Mouse (Mus musculus) layer of hippocampus, postnatal 14 days (tissue): Measurements from ENCODE around the gene Scarf2. TPM values are rescaled to one million over a fixed set of nuclear protein-coding genes. Genes with fewer than 3 reads are reported as not detected.

Source experiments
- DNase-seq, 2 experiments: peaks; one replicate each; pipeline ENCODE4 v3.0.0; 2021 to 2022; ENCODE audit warnings: low spot score in 2 of 2, mixed read lengths in 1 of 2
- total RNA-seq, 2 experiments: library from RNA; stranded (reverse); gene quantifications; 2 replicates each; pipeline ENCODE4 v1.2.3; 2021

The Scarf2 gene
- total RNA-seq, 2 experiments from 2014 or later = 3.9 TPM

DNA sequence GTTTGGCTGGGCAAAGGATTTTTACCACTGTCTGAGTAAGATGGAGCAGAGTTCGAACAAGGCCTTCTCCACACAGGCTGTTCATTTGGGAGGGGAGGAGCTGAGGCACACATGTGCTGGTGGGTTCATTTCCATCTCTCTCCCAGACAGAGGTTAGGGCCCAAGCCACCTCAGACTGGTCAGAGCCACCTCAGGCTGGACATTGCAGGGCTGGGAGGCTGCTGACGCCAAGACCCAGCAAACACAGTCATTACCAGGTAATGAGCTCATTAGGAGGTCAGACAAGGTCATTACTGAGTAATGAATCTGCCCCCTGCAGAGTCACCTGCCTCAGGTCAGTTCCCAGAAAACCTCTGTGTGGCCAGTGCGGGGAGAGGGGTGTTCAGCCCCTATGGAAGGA is 31.8 kb downstream of the Scarf2 start:
- DNase-seq = no peak

DNA sequence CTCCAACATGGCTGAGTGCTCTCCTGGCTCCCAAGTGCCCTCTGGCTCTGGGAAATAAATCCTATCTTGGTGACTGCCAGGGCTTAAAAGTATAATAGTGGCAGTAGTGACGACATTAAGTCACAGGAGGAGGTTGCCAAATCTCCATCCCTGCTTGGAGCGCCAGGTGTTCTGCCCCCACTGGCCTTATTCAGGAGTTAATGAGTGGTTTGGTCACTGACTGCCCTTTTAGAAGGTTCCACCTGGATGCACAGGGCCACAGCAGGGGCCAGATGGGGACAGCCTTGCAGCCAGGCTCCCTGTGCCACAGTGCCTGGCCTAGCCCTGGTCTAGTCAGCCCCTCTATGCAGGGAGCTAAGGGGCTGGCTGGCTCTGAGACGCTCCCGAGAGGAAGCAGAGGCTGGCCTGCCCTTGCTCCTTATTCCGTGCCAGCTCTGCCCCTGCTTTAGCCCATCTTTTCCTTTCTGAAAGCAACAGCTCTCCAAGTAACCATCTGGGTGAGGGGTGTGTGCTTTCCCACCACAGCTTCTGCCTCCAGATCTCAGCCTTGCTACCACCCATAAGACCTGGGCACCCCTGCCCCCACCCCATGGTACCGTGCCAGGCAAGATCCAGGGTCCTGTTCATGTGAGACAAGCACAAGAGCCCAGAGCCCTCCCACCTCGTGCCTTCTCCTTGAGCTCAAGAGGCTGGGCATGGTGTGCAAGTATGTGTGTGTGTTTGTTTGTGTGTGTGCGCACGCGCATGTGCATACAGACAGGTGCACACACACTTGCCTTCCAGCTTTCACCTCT is 33.5 kb downstream of the Scarf2 start:
- DNase-seq = no peak

DNA sequence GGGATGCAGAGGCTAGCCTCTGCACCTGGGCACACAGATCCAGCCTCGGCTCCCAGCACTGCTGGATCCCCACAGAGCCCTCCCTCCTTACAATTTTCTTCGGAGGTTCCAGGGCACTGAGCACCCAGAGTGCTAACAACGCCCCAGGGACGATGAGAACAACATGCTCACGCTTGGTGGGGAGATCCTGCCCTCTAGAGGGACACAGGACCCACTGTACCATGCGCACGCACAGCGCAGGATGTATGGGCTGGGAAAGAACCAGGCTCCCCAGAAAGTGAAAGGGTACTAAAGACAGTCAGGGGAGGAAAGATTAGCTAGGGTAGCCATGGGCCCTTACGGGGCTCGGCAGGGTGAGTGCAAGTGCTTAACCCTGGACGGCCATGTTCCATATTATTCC is 34.7 kb downstream of the Scarf2 start:
- no peak for DNase-seq

DNA sequence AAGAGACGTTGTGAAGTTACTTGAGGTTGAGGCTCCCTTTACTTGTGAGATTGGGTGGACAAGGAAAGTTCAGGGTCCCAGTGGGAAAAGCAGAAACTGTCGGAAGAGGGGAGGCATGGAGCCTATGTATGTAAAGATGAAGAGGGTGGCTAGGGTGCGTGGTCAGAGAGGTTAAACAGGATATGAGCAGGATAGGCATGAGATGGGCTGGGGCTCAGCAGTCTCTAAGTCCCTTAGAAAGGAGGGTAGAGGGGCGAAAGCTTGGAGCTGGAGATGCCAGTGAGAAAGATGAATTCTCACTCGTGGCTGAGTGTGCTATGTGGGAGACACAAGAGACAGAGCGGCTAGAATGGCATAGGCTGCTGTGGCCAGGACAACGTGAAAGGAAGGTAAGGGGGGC is 35.7 kb downstream of the Scarf2 start, which contains the start of gene B830017H08Rik:
B830017H08Rik (plus strand) TSS at position 301 of the 400 bp plus-strand sequence.
- no peak for DNase-seq

GRCm38 (mm10) chr16:17833321-17833680 is 36.2 kb downstream of the Scarf2 start:
- peak; percentile 46 to 74 for DNase-seq

- DNase-seq = peak in 1 of 2 experiments; percentile 54
Measured at GRCm38 (mm10) chr16:17833681-17834399, 36.8 kb downstream of the Scarf2 start.

DNA sequence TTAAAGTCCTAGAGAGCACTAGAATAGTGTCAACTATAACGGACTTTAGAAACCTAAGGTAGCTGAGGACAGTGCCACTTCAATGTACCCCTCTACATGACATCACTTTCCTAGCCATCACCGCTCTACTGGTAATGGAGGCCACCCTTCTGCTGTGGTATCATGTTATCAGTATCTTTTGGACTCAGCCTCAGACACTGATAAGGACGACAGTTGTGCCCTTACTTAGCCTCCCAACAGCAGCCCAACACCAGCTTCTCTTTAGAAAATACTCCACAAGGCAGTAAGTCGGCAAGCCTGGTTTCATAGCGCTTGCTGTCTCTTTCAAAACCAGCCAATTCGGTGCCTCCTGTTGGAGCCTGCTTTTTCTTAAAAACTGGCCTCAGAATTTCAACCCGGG is 37.5 kb downstream of the Scarf2 start:
- DNase-seq = no peak

DNA sequence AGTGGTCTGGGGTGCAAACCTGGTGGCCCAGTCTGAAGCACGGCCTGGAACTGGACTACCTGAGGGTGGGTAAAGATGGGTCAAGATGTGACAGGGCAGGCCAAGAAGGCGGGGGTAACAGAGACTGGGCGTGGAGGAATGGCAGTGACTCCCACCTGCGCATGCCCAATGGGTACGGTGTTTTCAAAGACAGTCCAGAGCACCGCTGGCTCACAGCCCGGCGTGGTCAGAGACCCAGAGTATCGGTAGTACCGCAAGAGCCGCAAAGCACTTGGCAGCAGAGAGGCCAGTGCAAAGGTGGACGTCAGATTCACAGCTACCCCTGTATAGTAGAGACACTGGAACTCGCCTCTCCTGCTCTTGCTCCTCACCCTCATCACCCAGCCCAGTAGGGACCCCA is 38.4 kb downstream of the Scarf2 start:
- no peak for DNase-seq

DNA sequence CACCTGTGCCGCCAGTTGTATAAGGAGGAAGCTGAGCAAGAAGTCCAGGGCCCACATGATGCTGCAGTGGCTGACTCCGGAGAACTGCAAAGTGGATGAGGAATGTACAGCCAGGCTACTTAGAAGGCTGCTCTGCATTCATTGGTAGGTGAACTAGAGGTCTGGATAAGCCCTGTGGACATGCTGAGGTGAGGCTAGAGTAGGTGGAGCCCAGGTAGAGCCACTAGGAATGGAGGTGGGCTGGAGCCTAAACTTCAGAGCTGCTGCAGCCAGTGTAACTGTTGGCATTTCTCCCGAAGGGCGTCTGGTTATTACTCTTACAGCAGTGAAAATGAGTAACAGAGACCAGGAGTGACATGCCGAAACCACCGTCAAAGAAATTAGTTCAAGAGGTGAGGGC is 41.0 kb downstream of the Scarf2 start, which contains the start of gene Car15:
Car15 (minus strand) TSS at position 314 of the 400 bp plus-strand sequence.
- no peak for DNase-seq

DNA sequence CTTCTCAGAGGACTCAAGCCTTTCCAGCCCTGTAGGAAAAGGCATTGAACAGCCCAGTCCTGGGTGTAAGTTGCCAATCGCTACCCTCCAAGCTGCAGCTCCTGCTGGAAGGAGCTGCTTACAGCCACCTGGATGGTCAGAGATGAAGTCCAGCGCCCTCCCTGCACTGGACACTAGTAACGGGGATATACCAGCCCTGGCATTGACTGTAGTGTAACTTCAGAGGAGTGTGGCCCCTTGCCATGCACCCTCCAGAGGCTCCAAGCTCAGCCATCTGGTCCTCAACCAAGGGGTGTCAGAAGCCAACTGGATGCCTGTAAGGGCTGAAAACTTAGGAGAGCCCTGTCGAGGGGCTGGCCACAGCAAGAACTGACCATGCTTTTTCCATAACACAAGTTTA is 42.9 kb downstream of the Scarf2 start:
- no peak for DNase-seq

- DNase-seq = no peak
Measured at GRCm38 (mm10) chr16:17842437-17842836, 45.4 kb downstream of the Scarf2 start.

GRCm38 (mm10) chr16:17843701-17844365 is 46.8 kb downstream of the Scarf2 start:
- no peak for DNase-seq

DNA sequence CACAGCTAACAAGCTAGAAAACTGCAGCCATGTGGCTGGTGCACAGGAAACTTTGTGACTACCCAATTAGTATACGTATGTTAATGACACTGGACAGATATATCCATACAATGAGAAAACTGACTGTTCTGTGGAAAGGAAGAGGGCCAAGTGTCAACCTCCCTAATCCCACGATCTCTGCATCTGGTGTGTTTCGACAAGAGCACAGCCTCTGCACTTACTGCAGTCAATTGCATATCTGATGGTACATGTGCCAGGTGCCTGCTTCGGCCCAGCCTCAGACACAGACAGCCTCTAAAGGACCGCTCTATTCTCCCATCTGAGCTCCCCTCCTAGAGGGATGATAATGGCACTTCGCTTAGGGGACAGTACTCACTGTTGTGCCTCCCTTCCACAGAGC is 51.3 kb downstream of the Scarf2 start:
- DNase-seq = no peak

- DNase-seq = peak in 1 of 2 experiments; percentile 83
Measured at GRCm38 (mm10) chr16:17848928-17849327, 51.8 kb downstream of the Scarf2 start.

GRCm38 (mm10) chr16:17849486-17849885 is 52.4 kb downstream of the Scarf2 start:
- no peak for DNase-seq

GRCm38 (mm10) chr16:17851331-17851730 is 54.2 kb downstream of the Scarf2 start:
- no peak for DNase-seq

DNA sequence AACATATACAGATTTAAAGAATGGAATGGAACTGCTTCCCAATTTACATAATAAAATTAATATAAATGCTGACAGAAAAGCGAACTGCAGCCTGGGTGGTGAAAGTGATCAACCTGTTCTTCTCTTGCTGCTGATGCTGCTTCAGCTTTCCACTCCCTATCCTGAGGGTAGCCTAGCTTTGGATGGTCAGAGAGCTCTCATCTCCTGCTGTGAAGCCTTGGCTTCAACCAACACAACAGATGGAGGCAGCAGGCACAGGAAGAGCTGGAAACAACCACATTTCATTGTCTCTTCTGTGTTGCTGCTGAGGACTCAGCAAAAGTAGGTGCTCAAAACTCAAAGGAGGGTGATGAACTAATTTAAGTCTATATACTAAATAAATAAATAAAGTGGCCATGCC is 54.8 kb downstream of the Scarf2 start:
- DNase-seq = peak in 1 of 2 experiments; percentile 55

GRCm38 (mm10) chr16:17853263-17853662 is 56.2 kb downstream of the Scarf2 start:
- no peak for DNase-seq

- no peak for DNase-seq
Measured at GRCm38 (mm10) chr16:17857157-17857556, 60.1 kb downstream of the Scarf2 start.
